Mouse (Mus musculus) MEL (cell line): Measurements from ENCODE around the gene Cys1. TPM values are rescaled to one million over a fixed set of nuclear protein-coding genes. Genes with fewer than 3 reads are reported as not detected.

Experiments
- DNase-seq: peaks from one replicate; pipeline ENCODE4 v3.0.0; 2011; ENCODE audit warnings: low read depth, low spot score
- H3K27ac ChIP-seq: 2 replicates; pipeline ENCODE4 v1.5.1; 2012; ENCODE audit warnings: low read depth, mild to moderate bottlenecking, control low read depth, low read length, moderate library complexity; ENCODE audit not compliant: control insufficient read depth
- H3K27me3 ChIP-seq, 2 experiments: fragments of 150-350 bp in 1 of 2; sonication (generic) in 1 of 2; 2 replicates each; pipeline ENCODE4 v1.6.1; 2012; ENCODE audit warnings: low read length in 2 of 2, mild to moderate bottlenecking in 2 of 2, improper control_type of control experiment in 1 of 2, moderate library complexity in 1 of 2; ENCODE audit not compliant: insufficient read depth in 2 of 2, control insufficient read depth in 1 of 2
- H3K36me3 ChIP-seq, 2 experiments: 2 replicates each; pipeline ENCODE4 v1.6.1; 2012 to 2014; ENCODE audit warnings: low read length in 2 of 2, improper control_type of control experiment in 1 of 2, inconsistent platforms in 1 of 2, mild to moderate bottlenecking in 1 of 2; ENCODE audit not compliant: insufficient read depth in 2 of 2, control insufficient read depth in 1 of 2
- H3K4me1 ChIP-seq, 2 experiments: fragments of 150-350 bp in 1 of 2; sonication (generic) in 1 of 2; 2 replicates each; pipeline ENCODE4 v1.6.1; 2012; ENCODE audit warnings: low read length in 2 of 2, improper control_type of control experiment in 1 of 2, mild to moderate bottlenecking in 1 of 2; ENCODE audit not compliant: insufficient read depth in 2 of 2, control insufficient read depth in 1 of 2
- H3K4me3 ChIP-seq, 2 experiments: fragments of 150-350 bp in 1 of 2; sonication (generic) in 1 of 2; 2 replicates each; pipeline ENCODE4 v1.5.1; 2012; ENCODE audit warnings: low read depth in 2 of 2, low read length in 2 of 2, mild to moderate bottlenecking in 2 of 2, moderate library complexity in 2 of 2, control low read depth in 1 of 2, improper control_type of control experiment in 1 of 2; ENCODE audit not compliant: control insufficient read depth in 1 of 2, insufficient read depth in 1 of 2
- H3K79me2 ChIP-seq: 2 replicates; pipeline ENCODE4 v1.6.1; 2012; ENCODE audit warnings: mild to moderate bottlenecking, low read length, moderate library complexity; ENCODE audit not compliant: control insufficient read depth, poor library complexity, insufficient read depth
- H3K9ac ChIP-seq: 2 replicates; pipeline ENCODE4 v1.6.1; 2012; ENCODE audit warnings: low read depth, mild to moderate bottlenecking, control low read depth, low read length, moderate library complexity; ENCODE audit not compliant: control insufficient read depth, poor library complexity, severe bottlenecking
- H3K9me3 ChIP-seq: fragments of 150-350 bp; sonication (generic); replicated peaks from 2 replicates; pipeline ENCODE4 v1.6.1; 2012; ENCODE audit warnings: mild to moderate bottlenecking, low read length, improper control_type of control experiment, moderate library complexity; ENCODE audit not compliant: insufficient read depth
- BHLHE40 ChIP-seq: IDR thresholded peaks from 2 replicates; pipeline ENCODE4 v1.6.1; 2012; ENCODE audit warnings: low read depth, mild to moderate bottlenecking, inconsistent platforms, low read length, improper control_type of control experiment, borderline replicate concordance
- CHD2 ChIP-seq: IDR thresholded peaks from 2 replicates; pipeline ENCODE4 v1.6.1; 2011; ENCODE audit warnings: low read length, improper control_type of control experiment
- E2F4 ChIP-seq: IDR thresholded peaks from 2 replicates; pipeline ENCODE4 v1.6.1; 2011; ENCODE audit warnings: low read depth, low read length, improper control_type of control experiment, borderline replicate concordance
- EP300 ChIP-seq, 2 experiments: IDR thresholded peaks; 2 replicates each; pipeline ENCODE4 v1.6.1; 2011; ENCODE audit warnings: improper control_type of control experiment in 2 of 2, low read length in 2 of 2, low read depth in 1 of 2, mild to moderate bottlenecking in 1 of 2
- GABPA ChIP-seq: IDR thresholded peaks from 2 replicates; pipeline ENCODE4 v1.6.1; 2012; ENCODE audit warnings: low read depth, mild to moderate bottlenecking, inconsistent platforms, low read length, improper control_type of control experiment, moderate library complexity
- JUND ChIP-seq: IDR thresholded peaks from 2 replicates; pipeline ENCODE4 v1.6.1; 2011; ENCODE audit warnings: low read depth, mild to moderate bottlenecking, improper control_type of control experiment, low read length
- KAT2A ChIP-seq: conservative IDR thresholded peaks from 2 replicates; pipeline ENCODE4 v1.6.1; 2012; ENCODE audit warnings: low read depth, low read length, improper control_type of control experiment, inconsistent platforms
- MAFK ChIP-seq: IDR thresholded peaks from 2 replicates; pipeline ENCODE4 v1.6.1; 2011; ENCODE audit warnings: low read depth, mild to moderate bottlenecking, low read length, improper control_type of control experiment, borderline replicate concordance
- MAZ ChIP-seq: IDR thresholded peaks from 2 replicates; pipeline ENCODE4 v1.6.1; 2012; ENCODE audit warnings: low read depth, mild to moderate bottlenecking, inconsistent platforms, low read length, improper control_type of control experiment
- MEF2A ChIP-seq: IDR thresholded peaks from 2 replicates; pipeline ENCODE4 v1.6.1; 2014; ENCODE audit warnings: low read depth, mild to moderate bottlenecking, inconsistent platforms, low read length, improper control_type of control experiment; ENCODE audit not compliant: poor library complexity, insufficient replicate concordance, severe bottlenecking; ENCODE audit errors: extremely low read depth
- MXI1 ChIP-seq: IDR thresholded peaks from 2 replicates; pipeline ENCODE4 v1.6.1; 2011; ENCODE audit warnings: mild to moderate bottlenecking, low read depth, low read length, improper control_type of control experiment
- MYB ChIP-seq: IDR thresholded peaks from 2 replicates; pipeline ENCODE4 v1.6.1; 2011; ENCODE audit warnings: mild to moderate bottlenecking, low read depth, low read length, improper control_type of control experiment
- MYC ChIP-seq: IDR thresholded peaks from 2 replicates; pipeline ENCODE4 v1.6.1; 2011; ENCODE audit warnings: low read depth, mild to moderate bottlenecking, low read length, improper control_type of control experiment, moderate library complexity
- NELFE ChIP-seq: IDR thresholded peaks from 2 replicates; pipeline ENCODE4 v1.6.1; 2011; ENCODE audit warnings: low read depth, low read length, improper control_type of control experiment
- NRF1 ChIP-seq: IDR thresholded peaks from 2 replicates; pipeline ENCODE4 v1.6.1; 2014; ENCODE audit warnings: low read depth, mild to moderate bottlenecking, inconsistent platforms, low read length, improper control_type of control experiment, moderate library complexity; ENCODE audit not compliant: poor library complexity, insufficient read depth, severe bottlenecking
- POLR2A ChIP-seq, 2 experiments: IDR thresholded peaks; 2 replicates each; pipeline ENCODE4 v1.6.1; 2011 to 2012; ENCODE audit warnings: low read length in 2 of 2, mild to moderate bottlenecking in 2 of 2, control low read depth in 1 of 2, improper control_type of control experiment in 1 of 2, low read depth in 1 of 2, moderate library complexity in 1 of 2; ENCODE audit not compliant: control insufficient read depth in 1 of 2, insufficient read depth in 1 of 2, poor library complexity in 1 of 2
- POLR2AphosphoS2 ChIP-seq: IDR thresholded peaks from 2 replicates; pipeline ENCODE4 v1.6.1; 2011; ENCODE audit warnings: low read length, improper control_type of control experiment
- POLR2AphosphoS5 ChIP-seq: IDR thresholded peaks from 2 replicates; pipeline ENCODE4 v1.6.1; 2012; ENCODE audit warnings: low read depth, borderline replicate concordance, mild to moderate bottlenecking, inconsistent platforms, low read length, moderate library complexity, mixed read lengths
- RAD21 ChIP-seq: IDR thresholded peaks from 2 replicates; pipeline ENCODE4 v1.6.1; 2011; ENCODE audit warnings: mild to moderate bottlenecking, low read depth, low read length, improper control_type of control experiment
- RCOR1 ChIP-seq: IDR thresholded peaks from 2 replicates; pipeline ENCODE4 v1.6.1; 2012; ENCODE audit warnings: low read depth, mild to moderate bottlenecking, inconsistent platforms, low read length, improper control_type of control experiment
- SIN3A ChIP-seq: IDR thresholded peaks from 2 replicates; pipeline ENCODE4 v1.6.1; 2012; ENCODE audit warnings: low read length, improper control_type of control experiment, inconsistent platforms
- SMC3 ChIP-seq: IDR thresholded peaks from 2 replicates; pipeline ENCODE4 v1.6.1; 2011; ENCODE audit warnings: low read depth, low read length, improper control_type of control experiment
- TAL1 ChIP-seq: IDR thresholded peaks from 2 replicates; pipeline ENCODE4 v1.6.1; 2012; ENCODE audit warnings: mild to moderate bottlenecking, inconsistent platforms, low read length, moderate library complexity, mixed read lengths
- UBTF ChIP-seq: IDR thresholded peaks from 2 replicates; pipeline ENCODE4 v1.6.1; 2012; ENCODE audit warnings: low read depth, mild to moderate bottlenecking, inconsistent platforms, low read length, improper control_type of control experiment, moderate library complexity, borderline replicate concordance; ENCODE audit not compliant: insufficient read depth
- USF1 ChIP-seq: IDR thresholded peaks from 2 replicates; pipeline ENCODE4 v1.6.1; 2014; ENCODE audit warnings: low read depth, mild to moderate bottlenecking, inconsistent platforms, low read length, improper control_type of control experiment, moderate library complexity
- USF2 ChIP-seq, 2 experiments: IDR thresholded peaks; 2 replicates each; pipeline ENCODE4 v1.6.1; 2011 to 2012; ENCODE audit warnings: improper control_type of control experiment in 2 of 2, low read length in 2 of 2, borderline replicate concordance in 1 of 2, inconsistent platforms in 1 of 2, low read depth in 1 of 2, mild to moderate bottlenecking in 1 of 2; ENCODE audit not compliant: insufficient read depth in 1 of 2
- ZMIZ1 ChIP-seq: IDR thresholded peaks from 2 replicates; pipeline ENCODE4 v1.6.1; 2012; ENCODE audit warnings: low read depth, mild to moderate bottlenecking, inconsistent platforms, low read length, improper control_type of control experiment, moderate library complexity
- ZNF384 ChIP-seq: IDR thresholded peaks from 2 replicates; pipeline ENCODE4 v1.6.1; 2012; ENCODE audit warnings: low read depth, mild to moderate bottlenecking, inconsistent platforms, low read length, improper control_type of control experiment
- polyA plus RNA-seq, 2 experiments: library from polyadenylated mRNA; stranded (reverse) in 1 of 2; unstranded in 1 of 2; fragments of >175 nt in 1 of 2; fragments of >200 nt in 1 of 2; gene quantifications; 2 replicates each; pipeline versions ENCODE4 v1.2.1 to v1.2.4; 2012; ENCODE audit warnings: low replicate concordance in 2 of 2, low read depth in 1 of 2; ENCODE audit not compliant: insufficient read length in 2 of 2, insufficient read depth in 1 of 2, missing spikeins in 1 of 2
- total RNA-seq: library from RNA; depleted of rRNA; stranded (reverse); fragments of 300-350 nt; gene quantifications from 2 replicates; pipeline ENCODE4 v1.2.3, GENCODE M21; 2012

Gene Cys1
- total and polyA plus RNA-seq, 3 experiments: not detected

DNA sequence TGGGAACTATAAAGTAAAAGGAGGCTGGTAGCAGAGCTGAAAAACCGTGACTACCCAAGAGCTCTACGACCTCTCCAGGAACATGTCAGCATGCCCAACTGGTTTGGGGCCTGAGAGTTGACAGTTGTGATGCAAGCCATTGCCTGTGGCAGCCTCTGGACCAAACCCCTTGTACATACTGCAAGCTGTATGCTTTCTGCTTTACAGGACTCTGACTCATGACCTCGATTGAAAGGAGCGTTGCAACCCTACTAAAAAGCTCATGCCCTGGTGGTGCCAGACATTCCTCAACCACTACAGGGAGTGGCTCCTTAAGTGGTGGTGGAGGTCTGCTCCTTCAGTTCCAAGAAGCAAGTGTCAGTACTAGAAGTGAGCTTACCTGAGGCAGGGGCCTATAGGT, 42.2 kb upstream of the Cys1 start:
- Histone ChIP-seq H3K27me3 (no peaks in the 10 kb centered on the region), H3K9ac (no peak overlapping the region), H3K4me1 (no peaks in the 10 kb centered on the region), H3K9me3 (no peaks in the 10 kb centered on the region), H3K79me2 (no peaks in the 10 kb centered on the region), H3K4me3 (no peak overlapping the region), H3K36me3 (no peaks in the 10 kb centered on the region), H3K27ac (no peak overlapping the region)
- no peak for TF ChIP-seq MAFK
- no peak for TF ChIP-seq KAT2A
- TF ChIP-seq SIN3A: no peak
- TF ChIP-seq NELFE: no peak
- no peak for TF ChIP-seq POLR2AphosphoS2
- TF ChIP-seq NRF1: no peak
- TF ChIP-seq MXI1: no peak
- TF ChIP-seq ZNF384: no peak
- no peak for TF ChIP-seq BHLHE40
- no peak for TF ChIP-seq ZMIZ1
- no peak for TF ChIP-seq CHD2
- TF ChIP-seq RCOR1: no peak
- no peak for TF ChIP-seq EP300 (IDR thresholded peaks at IDR 0.05; ENCODE audit: low read depth in 1 of 2, low read length in 2 of 2)
- no peak for TF ChIP-seq MYB
- TF ChIP-seq MEF2A: no peak
- TF ChIP-seq RAD21: no peak
- TF ChIP-seq SMC3: no peak
- TF ChIP-seq TAL1: no peak
- no peak for TF ChIP-seq JUND
- no peak for DNase-seq

GRCm38 (mm10) chr12:24723434-24723833, 41.8 kb upstream of the Cys1 start:
- no peaks in the 10 kb centered on the region for H3K27me3 ChIP-seq
- no peak overlapping the region for H3K27ac ChIP-seq
- no peaks in the 10 kb centered on the region for H3K4me1 ChIP-seq
- no peaks in the 10 kb centered on the region for H3K9me3 ChIP-seq
- DNase-seq: no peak
- H3K36me3 ChIP-seq: no peaks in the 10 kb centered on the region
- H3K79me2 ChIP-seq: no peaks in the 10 kb centered on the region
- no peak overlapping the region for H3K9ac ChIP-seq
- H3K4me3 ChIP-seq: no peak overlapping the region
- TF ChIP-seq MYC: no peak
- no peak for TF ChIP-seq JUND
- TF ChIP-seq E2F4: no peak
- TF ChIP-seq GABPA: no peak
- TF ChIP-seq UBTF: no peak
- TF ChIP-seq MAFK: no peak
- TF ChIP-seq CHD2: no peak
- TF ChIP-seq MYB: no peak
- TF ChIP-seq POLR2AphosphoS2: no peak
- no peak for TF ChIP-seq POLR2AphosphoS5
- no peak for TF ChIP-seq USF2 (IDR thresholded peaks at IDR 0.05; ENCODE audit: borderline replicate concordance in 1 of 2, insufficient read depth in 1 of 2, low read depth in 1 of 2, low read length in 2 of 2)
- TF ChIP-seq BHLHE40: no peak
- TF ChIP-seq SMC3: no peak
- TF ChIP-seq POLR2A (IDR thresholded peaks at IDR 0.05; ENCODE audit: control insufficient read depth in 1 of 2, insufficient read depth in 1 of 2, low read depth in 1 of 2, low read length in 2 of 2, poor library complexity in 1 of 2): no peak
- TF ChIP-seq NRF1: no peak
- TF ChIP-seq ZMIZ1: no peak
- TF ChIP-seq ZNF384: no peak
- TF ChIP-seq MEF2A: no peak
- no peak for TF ChIP-seq MAZ
- TF ChIP-seq USF1: no peak
